Mouse (Mus musculus) thymus, postnatal 14 days (tissue): ENCODE measurements around the gene Arhgap30.

Source experiments
- DNase-seq: peaks from one replicate; pipeline ENCODE4 v3.0.0; 2021

Arhgap30 gene

GRCm38 (mm10) chr1:171379935-171380599, 8.7 kb upstream of the Arhgap30 start:
- DNase-seq: peak; percentile 82

GRCm38 (mm10) chr1:171382096-171382620, 6.6 kb upstream of the Arhgap30 start:
- no peak for DNase-seq

GRCm38 (mm10) chr1:171384361-171384760, 4.4 kb upstream of the Arhgap30 start:
- no peak for DNase-seq

GRCm38 (mm10) chr1:171385171-171385570, 3.6 kb upstream of the Arhgap30 start:
- no peak for DNase-seq

GRCm38 (mm10) chr1:171387099-171387498, 1.7 kb upstream of the Arhgap30 start:
- peak; percentile 78 for DNase-seq

GRCm38 (mm10) chr1:171390101-171390500, 1.3 kb downstream of the Arhgap30 start:
- DNase-seq: peak; percentile 84

GRCm38 (mm10) chr1:171401821-171402220, 13.1 kb downstream of the Arhgap30 start:
- DNase-seq: no peak

- DNase-seq: no peak
These were observed 14.2 kb downstream of the Arhgap30 start for GRCm38 (mm10) chr1:171402991-171403390.

- no peak for DNase-seq
These were observed 18.5 kb downstream of the Arhgap30 start for GRCm38 (mm10) chr1:171407263-171407662.

GRCm38 (mm10) chr1:171410231-171410630, 21.5 kb downstream of the Arhgap30 start:
- DNase-seq: no peak

- peak; percentile 97 for DNase-seq
These were observed 22.3 kb downstream of the Arhgap30 start, which contains the start of gene Usf1 for GRCm38 (mm10) chr1:171410947-171411484. Usf1 (plus strand) TSS chr1:171411313.

GRCm38 (mm10) chr1:171411492-171411941, 22.8 kb downstream of the Arhgap30 start:
- no peak for DNase-seq

GRCm38 (mm10) chr1:171412001-171412441, 23.3 kb downstream of the Arhgap30 start:
- peak; percentile 65 for DNase-seq

GRCm38 (mm10) chr1:171412446-171412845, 23.7 kb downstream of the Arhgap30 start:
- DNase-seq: peak; percentile 25

GRCm38 (mm10) chr1:171413608-171414007, 24.9 kb downstream of the Arhgap30 start:
- no peak for DNase-seq

GRCm38 (mm10) chr1:171418660-171419059, 29.9 kb downstream of the Arhgap30 start, which contains the start of gene Tstd1:
Tstd1 (plus strand) TSS chr1:171418872.
- no peak for DNase-seq

GRCm38 (mm10) chr1:171419291-171419882, 30.6 kb downstream of the Arhgap30 start:
- DNase-seq: no peak

GRCm38 (mm10) chr1:171419905-171420304, 31.2 kb downstream of the Arhgap30 start:
- no peak for DNase-seq

- DNase-seq: no peak
These were observed 33.8 kb downstream of the Arhgap30 start for GRCm38 (mm10) chr1:171422504-171423095.

- no peak for DNase-seq
These were observed 35.9 kb downstream of the Arhgap30 start for GRCm38 (mm10) chr1:171424638-171425037.

GRCm38 (mm10) chr1:171425126-171425525, 36.4 kb downstream of the Arhgap30 start:
- DNase-seq: no peak

GRCm38 (mm10) chr1:171432158-171432557, 43.4 kb downstream of the Arhgap30 start:
- DNase-seq: no peak

GRCm38 (mm10) chr1:171435288-171435814, 46.6 kb downstream of the Arhgap30 start:
- DNase-seq: no peak
